Mouse (Mus musculus): ENCODE data around the gene Nebl.
"Not testable (repeated sequence)": the region's sequence is repeated elsewhere in the genome, so short reads cannot be mapped to it uniquely, and the experiment has no call there.

Nebl gene

GRCm38 (mm10) chr2:17390513-17391200, 340.6 kb downstream of the Nebl start:
- no peak for DNase-seq

- DNase-seq = no peak
Measured at GRCm38 (mm10) chr2:17389886-17390285, 341.4 kb downstream of the Nebl start.

DNA sequence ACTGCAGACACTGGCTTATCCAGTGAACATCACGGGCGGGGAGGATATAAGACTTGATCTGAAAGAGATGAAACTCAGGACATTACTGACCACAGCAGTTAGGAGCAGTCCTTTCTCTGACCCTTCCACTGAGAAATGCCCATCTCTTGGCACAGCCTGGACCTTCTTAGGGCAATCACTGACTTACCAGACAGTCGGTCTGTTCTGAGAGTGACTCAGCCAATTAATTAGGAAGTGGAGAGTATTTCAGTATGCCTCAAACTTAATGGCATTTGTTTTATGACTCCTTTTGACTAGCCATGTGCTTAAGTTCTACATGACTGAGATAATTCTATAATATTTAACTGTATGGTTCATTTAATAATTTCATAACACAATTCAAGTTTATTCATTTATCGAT, 341.9 kb downstream of the Nebl start:
- DNase-seq = no peak

DNA sequence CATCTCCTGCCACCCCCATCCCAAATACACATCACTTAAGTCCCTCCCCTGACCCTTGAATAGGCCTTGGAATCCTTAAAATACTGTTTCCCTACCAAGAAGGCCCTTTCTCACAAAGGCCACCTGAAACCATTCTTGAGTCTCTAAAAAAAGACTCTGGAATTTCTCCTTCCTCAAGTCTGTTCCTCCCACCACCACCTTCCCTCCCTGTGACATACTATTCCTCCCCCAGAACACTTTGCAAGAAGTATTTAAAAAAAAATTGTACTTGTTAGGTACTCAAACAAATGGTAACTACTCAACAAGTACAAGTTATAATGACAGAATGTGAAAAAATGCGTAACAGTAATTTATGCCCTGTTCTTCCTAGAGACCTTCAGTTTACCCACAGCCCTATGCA, 349.0 kb downstream of the Nebl start:
- no peak for DNase-seq

- DNase-seq = no peak
Measured at GRCm38 (mm10) chr2:17375916-17376315, 355.3 kb downstream of the Nebl start.

- DNase-seq = no peak
Measured at GRCm38 (mm10) chr2:17365671-17366070, 365.6 kb downstream of the Nebl start.

DNA sequence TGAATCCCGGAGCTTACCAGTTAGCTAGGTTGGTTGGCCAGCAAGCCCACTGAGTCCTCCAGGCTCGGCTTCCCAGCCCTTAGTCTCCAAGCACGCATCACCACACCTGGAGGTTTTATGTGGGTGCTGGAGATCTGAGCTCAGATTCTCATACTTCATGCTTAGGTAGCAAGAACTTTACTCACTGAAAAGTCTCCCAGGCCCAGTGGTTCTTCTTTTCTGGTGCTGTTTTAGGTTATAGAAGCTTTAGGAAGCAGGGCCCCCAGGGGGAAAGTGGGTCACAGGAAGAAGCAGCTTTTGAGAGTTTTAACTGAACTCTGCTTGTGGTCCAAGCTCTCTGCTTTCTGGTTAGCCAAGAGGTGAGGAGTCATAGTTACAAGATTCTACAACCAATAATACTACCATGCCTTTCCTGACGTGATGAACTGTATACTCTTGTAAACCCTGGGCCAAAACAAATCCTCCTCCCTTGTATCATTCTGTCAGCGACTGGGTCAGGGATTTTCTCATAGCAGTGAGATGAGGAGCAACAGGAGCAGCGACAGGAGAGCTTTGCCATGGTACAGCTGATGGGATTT, 366.2 kb downstream of the Nebl start:
- DNase-seq = no peak

DNA sequence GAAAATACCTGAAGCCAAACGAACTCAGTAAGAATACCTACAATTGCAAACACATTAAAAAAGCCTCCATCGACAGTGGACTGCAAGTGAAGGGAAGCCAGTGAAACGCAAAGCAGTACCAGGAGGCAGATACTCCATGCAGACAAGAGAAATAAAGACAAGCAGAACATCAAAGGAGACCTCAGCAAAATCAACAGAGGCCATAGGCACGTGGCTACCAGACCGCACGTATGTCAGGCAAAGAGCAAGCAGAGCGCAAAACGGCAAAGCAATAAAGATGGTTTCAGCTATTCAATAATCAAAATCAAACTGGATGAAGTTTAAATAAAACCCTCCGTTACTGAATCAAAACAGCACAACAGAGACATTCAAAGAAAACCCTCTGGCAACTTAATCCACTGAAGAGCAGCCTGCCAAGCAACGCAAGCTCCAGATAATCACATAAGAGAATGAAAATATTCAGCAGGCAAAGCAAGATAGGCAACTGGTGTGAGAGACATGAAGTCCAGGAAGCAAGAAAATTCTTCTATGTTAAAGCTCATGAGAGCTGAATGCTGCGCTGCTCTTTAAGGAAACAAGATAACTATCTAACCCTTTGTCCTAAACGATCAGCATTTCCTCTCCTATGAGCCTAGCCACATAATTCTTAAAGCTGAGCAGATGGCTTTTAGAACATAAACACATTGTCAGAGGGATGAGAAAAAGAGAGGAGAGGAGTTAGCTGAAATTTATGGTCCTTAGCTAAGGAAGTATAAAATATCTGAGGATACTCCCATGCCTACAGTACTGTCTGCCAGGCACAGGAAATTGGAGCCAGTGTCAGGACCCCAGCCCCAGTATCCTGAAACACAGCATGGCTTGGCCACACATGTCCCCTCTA, 367.7 kb downstream of the Nebl start:
- no peak for DNase-seq

- no peak for DNase-seq
Measured at GRCm38 (mm10) chr2:17362181-17362580, 369.1 kb downstream of the Nebl start.

DNA sequence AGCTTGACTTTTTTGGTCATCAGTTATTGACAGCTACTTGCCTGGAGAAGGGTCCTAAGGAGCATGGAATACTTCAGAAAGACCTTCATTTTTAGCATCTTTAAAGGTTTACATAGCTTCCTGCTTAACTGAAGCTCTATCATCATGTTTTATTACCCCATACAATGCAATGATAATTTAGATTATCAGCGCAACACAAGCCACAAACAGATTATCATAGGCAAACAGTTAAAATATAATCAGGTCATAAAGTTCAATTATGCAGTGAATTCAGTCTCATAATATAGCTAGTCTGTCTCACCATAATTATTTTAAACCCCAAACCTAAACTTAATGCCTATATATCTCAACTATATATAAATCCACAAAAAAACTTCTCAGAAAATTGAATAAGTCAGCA, 386.6 kb downstream of the Nebl start:
- no peak for DNase-seq

- peak in 1 of 2 experiments; percentile 22 for DNase-seq
Measured at GRCm38 (mm10) chr2:17335451-17335850, 395.8 kb downstream of the Nebl start.

GRCm38 (mm10) chr2:17326590-17326989, 404.7 kb downstream of the Nebl start:
- no peak for DNase-seq

GRCm38 (mm10) chr2:17316850-17317249, 414.4 kb downstream of the Nebl start:
- DNase-seq = no peak

DNA sequence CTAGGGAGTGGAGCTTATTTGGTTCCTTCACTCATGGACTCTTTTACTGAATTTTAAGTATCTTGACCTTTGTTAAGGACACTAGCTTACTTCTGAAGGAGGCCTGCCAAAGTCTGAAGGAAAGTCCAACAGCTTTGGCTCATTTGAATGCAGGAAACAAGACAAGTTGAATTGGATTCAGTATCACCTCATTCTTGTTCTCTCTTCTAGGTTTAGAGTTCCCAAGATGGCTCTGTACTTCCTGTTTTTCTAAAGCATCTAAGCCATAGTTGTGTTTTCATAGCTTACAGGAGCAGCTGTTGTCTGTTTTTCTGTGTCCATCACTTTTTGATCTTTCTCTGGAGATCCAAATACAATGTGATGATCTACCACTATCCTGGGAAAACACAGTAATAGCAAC, 429.9 kb downstream of the Nebl start:
- DNase-seq = no peak

DNA sequence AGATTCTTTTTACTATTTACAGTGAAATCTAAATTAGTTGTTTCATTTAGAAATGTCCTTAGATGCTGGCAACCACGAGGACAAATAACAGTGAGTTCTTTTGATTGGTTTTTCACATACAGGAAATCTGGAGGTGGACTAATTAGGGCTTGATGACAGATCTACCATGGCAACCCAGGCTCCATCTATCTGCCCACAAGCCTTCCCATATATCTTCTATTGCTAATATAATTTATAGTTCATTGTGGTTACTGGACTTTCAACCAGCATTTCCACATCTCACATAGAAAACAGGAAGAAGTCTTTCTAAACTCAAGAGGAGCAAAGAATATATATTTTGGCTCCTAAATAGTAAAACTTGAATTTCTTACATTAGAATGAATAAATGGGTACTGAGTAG, 433.8 kb downstream of the Nebl start:
- no peak for DNase-seq

DNA sequence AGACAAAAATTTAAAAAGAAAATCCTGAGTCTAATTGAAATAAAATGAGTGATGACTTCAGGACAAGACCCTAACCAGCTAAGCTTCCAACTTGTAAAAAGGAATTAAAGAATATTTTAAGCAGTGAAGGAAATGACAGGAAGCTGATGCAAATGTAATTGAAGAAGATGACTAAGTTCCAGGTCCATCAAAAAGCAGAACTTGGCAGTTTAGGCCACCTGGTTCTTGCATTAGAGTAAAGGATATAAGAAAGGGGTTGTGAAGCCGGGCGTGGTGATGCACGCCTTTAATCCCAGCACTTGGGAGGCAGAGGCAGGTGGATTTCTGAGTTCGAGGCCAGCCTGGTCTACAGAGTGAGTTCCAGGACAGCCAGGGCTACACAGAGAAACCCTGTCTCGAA, 436.0 kb downstream of the Nebl start:
- DNase-seq = not testable (repeated sequence)
